Mouse (Mus musculus): ENCODE results near the gene Tmbim7. TPM values are rescaled to one million over a fixed set of nuclear protein-coding genes. Genes with fewer than 3 reads are reported as not detected.

Gene Tmbim7
- polyA plus RNA-seq, 1 experiment from 2014 or later: not detected

DNA sequence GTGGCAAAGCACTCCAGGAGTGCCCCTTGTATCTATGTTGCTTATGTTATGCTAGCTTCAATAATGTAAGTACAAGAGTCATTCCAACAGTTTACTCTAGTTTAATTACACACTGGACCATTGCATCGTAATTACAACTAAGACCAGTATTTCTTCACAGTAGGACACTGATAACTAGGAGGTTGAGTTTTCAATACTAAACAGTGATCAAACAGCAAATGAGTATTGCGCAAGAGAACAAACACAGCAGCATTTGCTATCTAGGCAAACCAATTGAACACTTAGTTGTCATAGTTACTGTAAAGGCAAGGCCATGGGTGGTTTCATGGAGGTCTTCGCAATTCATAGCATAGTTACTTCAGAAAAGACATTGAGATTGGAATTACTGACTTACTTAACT is 40.3 kb downstream of the Tmbim7 start:
- no peaks in the 10 kb centered on the region for H3K27me3 ChIP-seq (ENCODE audit: low read depth, poor library complexity, severe bottlenecking)
- H3K27ac ChIP-seq (replicated peaks): no peak overlapping the region
- H3K36me3 ChIP-seq: peaks cover 73% of the 10 kb centered on the region
- no peaks in the 10 kb centered on the region for H3K4me1 ChIP-seq
- WGBS: 95% methylated on average over 3 of the region's 3 CpGs
- no peaks in the 10 kb centered on the region for H3K9me3 ChIP-seq (replicated peaks)
- no peak for DNase-seq (ENCODE audit: low spot score)
- H3K4me3 ChIP-seq: no peak overlapping the region

DNA sequence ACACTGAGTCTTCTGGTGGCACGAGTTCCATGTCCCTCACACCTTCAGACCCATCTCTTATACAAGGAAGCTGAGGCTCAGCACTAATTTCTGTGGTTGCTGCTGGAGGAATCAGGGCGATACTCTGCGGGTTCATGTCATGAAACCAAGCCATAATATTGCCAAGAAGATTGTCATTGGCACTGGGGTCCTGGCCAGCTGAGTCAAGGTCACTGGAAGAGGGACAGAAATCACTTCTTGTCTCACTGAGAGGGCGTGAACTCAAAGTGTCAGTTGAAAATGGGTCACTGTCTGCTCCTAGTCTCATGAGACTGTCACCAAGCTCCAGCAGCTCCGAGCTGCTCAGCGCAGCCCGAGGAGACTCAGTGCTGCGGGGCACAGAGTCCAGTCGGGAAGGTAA is 42.0 kb downstream of the Tmbim7 start:
- 94% methylated on average over 9 of the region's 9 CpGs for WGBS
- no peak for DNase-seq (ENCODE audit: low spot score)
- Histone ChIP-seq H3K4me1 (no peaks in the 10 kb centered on the region), H3K36me3 (peaks cover 85% of the 10 kb centered on the region), H3K4me3 (no peak overlapping the region), H3K27me3 (ENCODE audit: low read depth, poor library complexity, severe bottlenecking) (no peaks in the 10 kb centered on the region), H3K27ac (replicated peaks) (no peak overlapping the region), H3K9me3 (replicated peaks) (peaks cover 5% of the 10 kb centered on the region; the same call in 1 of the 2 replicates)

GRCm38 (mm10) chr5:3695191-3695590 is 44.2 kb downstream of the Tmbim7 start:
- H3K4me1 ChIP-seq: no peaks in the 10 kb centered on the region
- WGBS: 94% methylated on average over 4 of the region's 4 CpGs
- no peak overlapping the region for H3K4me3 ChIP-seq
- H3K27ac ChIP-seq (replicated peaks): no peak overlapping the region
- H3K9me3 ChIP-seq (replicated peaks): peaks cover 5% of the 10 kb centered on the region; the same call in 1 of the 2 replicates
- no peaks in the 10 kb centered on the region for H3K27me3 ChIP-seq (ENCODE audit: low read depth, poor library complexity, severe bottlenecking)
- H3K36me3 ChIP-seq: peaks cover 82% of the 10 kb centered on the region
- DNase-seq (ENCODE audit: low spot score): no peak

- H3K4me3 ChIP-seq: no peak overlapping the region
- H3K4me1 ChIP-seq: no peaks in the 10 kb centered on the region
- H3K36me3 ChIP-seq: peaks cover 87% of the 10 kb centered on the region
- peaks cover 5% of the 10 kb centered on the region; the same call in 1 of the 2 replicates for H3K9me3 ChIP-seq (replicated peaks)
- no peak overlapping the region for H3K27ac ChIP-seq (replicated peaks)
- no peak for DNase-seq (ENCODE audit: low spot score)
- H3K27me3 ChIP-seq (ENCODE audit: low read depth, poor library complexity, severe bottlenecking): no peaks in the 10 kb centered on the region
- WGBS: 67% methylated on average over 3 of the region's 3 CpGs
These were observed 45.0 kb downstream of the Tmbim7 start for GRCm38 (mm10) chr5:3696031-3696430.

DNA sequence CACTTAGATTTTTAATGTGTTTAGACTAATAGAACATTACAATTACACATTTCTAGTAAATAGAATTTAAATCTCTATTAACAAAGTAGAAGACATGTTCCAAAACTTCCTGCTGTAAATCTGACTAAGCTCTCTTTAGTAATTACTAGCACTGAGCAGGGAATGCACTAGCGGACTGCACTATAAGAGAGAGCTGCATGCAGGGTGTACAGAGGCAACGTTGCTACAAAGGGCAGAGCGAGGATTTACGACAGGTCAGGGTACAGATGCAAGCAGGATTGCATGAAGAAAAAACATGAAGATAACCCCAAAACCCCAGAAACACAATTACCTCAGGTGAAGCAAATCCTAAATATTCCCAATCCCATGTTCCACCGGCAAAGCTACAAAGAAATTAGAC is 49.0 kb downstream of the Tmbim7 start:
- Histone ChIP-seq H3K27ac (replicated peaks) (no peak overlapping the region), H3K36me3 (peaks cover 73% of the 10 kb centered on the region)

DNA sequence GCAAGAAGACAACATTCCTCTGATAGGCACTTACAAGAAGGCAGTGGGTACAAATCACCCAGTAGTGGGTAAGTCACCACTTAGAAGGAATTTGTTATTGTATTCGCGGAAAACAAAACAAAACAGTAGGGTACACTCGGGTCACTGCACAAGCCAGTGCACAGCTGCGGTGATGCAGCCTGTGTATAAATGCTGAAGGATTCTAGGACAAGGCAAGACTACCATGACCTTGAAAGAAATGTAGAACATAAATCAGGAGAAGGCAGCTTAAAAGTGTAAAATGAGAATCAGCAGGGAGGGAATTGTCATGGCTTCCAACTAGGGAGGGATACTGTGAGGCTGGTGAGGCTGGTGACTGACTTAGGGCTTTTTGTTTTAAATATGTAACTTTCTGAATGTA is 51.2 kb downstream of the Tmbim7 start:
- Histone ChIP-seq H3K36me3 (peaks cover 63% of the 10 kb centered on the region), H3K27ac (replicated peaks) (no peak overlapping the region), H3K27me3 (ENCODE audit: low read depth, poor library complexity, severe bottlenecking) (no peaks in the 10 kb centered on the region), H3K4me1 (no peaks in the 10 kb centered on the region), H3K4me3 (no peak overlapping the region), H3K9me3 (replicated peaks) (peaks cover 5% of the 10 kb centered on the region; the same call in 1 of the 2 replicates)
- WGBS: 88% methylated on average over 4 of the region's 4 CpGs
- DNase-seq (ENCODE audit: low spot score): no peak

More for the DNA sequence above, 49.0 kb downstream of the Tmbim7 start:
- Histone ChIP-seq H3K4me3 (no peak overlapping the region), H3K9me3 (replicated peaks) (peaks cover 5% of the 10 kb centered on the region; the same call in 1 of the 2 replicates), H3K27me3 (ENCODE audit: low read depth, poor library complexity, severe bottlenecking) (no peaks in the 10 kb centered on the region), H3K4me1 (no peaks in the 10 kb centered on the region)
- DNase-seq (ENCODE audit: low spot score): no peak
- WGBS: 96% methylated on average over 5 of the region's 5 CpGs

DNA sequence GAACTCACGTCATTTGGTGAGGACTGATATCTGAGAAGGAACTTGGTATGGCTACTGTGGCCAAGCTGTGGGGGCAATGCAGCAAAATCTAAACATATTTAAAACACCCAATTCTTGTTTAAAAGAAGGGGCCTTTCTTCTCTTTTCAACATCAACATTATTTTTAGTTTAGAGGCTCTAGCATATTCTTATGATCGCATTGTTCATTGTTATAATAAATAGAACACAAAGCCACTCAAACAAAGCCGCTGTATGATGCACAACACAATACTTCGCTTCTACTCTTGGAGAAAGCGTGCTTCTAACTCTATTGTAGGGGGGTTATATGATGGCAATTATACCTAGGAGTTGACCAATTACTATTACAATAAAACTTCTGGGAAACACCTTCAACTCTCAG is 64.8 kb downstream of the Tmbim7 start:
- DNase-seq (ENCODE audit: low spot score): no peak
- Histone ChIP-seq H3K36me3 (peaks cover 44% of the 10 kb centered on the region), H3K4me1 (no peaks in the 10 kb centered on the region), H3K4me3 (no peak overlapping the region), H3K9me3 (replicated peaks) (no peaks in the 10 kb centered on the region), H3K27ac (replicated peaks) (no peak overlapping the region), H3K27me3 (ENCODE audit: low read depth, poor library complexity, severe bottlenecking) (no peaks in the 10 kb centered on the region)
- WGBS: 95% methylated on average over 5 of the region's 5 CpGs

DNA sequence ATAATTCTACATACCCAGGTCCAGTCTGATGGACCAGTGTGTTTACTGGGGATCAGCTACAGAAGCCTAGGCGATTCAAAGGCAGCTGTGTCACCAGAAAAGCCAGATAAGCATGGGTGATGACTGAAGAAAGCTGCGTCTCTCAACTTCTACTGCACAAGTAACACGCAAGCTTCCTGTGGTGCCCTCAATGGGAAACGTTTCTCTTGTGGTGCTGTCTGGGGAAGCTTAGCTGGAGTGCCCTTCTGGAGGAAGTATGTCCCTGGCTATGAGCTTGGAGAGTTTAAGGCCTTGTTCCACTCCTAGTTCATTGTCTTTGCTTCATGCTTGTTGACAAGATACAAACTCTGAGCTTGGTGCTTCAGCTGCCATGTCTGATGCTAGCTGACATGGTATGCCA is 68.4 kb downstream of the Tmbim7 start:
- no peak overlapping the region for H3K27ac ChIP-seq (replicated peaks)
- H3K27me3 ChIP-seq (ENCODE audit: low read depth, poor library complexity, severe bottlenecking): no peaks in the 10 kb centered on the region
- no peaks in the 10 kb centered on the region for H3K9me3 ChIP-seq (replicated peaks)
- H3K36me3 ChIP-seq: peaks cover 52% of the 10 kb centered on the region
- no peaks in the 10 kb centered on the region for H3K4me1 ChIP-seq
- no peak overlapping the region for H3K4me3 ChIP-seq
- 89% methylated on average over 4 of the region's 4 CpGs for WGBS
- DNase-seq (ENCODE audit: low spot score): no peak

DNA sequence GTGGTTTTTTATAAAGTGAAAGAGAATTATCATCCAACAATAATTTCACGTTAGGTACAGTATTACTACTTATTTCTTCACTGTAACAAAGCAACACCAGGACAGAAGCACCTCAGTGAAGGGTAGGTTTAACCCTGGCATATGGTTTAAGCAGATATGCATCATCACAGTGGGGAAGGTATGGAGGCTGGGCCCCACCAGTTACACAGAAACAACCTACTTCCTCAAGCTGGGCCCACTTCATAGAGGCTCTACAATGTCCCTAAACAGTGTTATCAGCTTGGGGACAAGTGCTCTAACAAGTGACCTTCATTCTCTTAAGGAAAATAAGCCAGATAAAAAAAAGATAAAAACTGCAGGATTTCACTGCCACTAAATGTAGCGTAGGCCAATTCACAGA is 71.9 kb downstream of the Tmbim7 start:
- 93% methylated on average over 2 of the region's 2 CpGs for WGBS

DNA sequence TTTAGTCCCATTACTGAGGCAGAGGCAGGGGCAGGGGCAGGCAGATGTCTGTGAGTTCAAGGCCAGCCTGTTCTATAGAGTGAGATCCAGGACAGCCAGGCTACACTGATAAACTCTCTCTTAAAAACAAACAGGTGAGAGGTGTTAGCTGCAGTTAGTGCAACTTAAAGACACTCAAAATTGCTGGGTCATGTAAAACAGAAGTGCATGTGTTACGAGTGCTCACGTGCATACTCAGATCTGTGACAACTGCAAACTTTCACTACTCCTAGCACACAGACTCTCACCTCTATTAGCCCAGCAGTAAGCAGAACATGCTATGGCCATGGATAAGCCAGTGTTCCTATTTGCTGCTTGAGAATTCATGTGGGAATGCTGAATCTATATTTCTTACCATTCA is 72.4 kb downstream of the Tmbim7 start:
- H3K36me3 ChIP-seq: peaks cover 73% of the 10 kb centered on the region
- WGBS: 99% methylated on average over 2 of the region's 2 CpGs
- no peak overlapping the region for H3K4me3 ChIP-seq
- H3K9me3 ChIP-seq (replicated peaks): no peaks in the 10 kb centered on the region
- H3K27ac ChIP-seq (replicated peaks): no peak overlapping the region
- H3K4me1 ChIP-seq: no peaks in the 10 kb centered on the region
- H3K27me3 ChIP-seq (ENCODE audit: low read depth, poor library complexity, severe bottlenecking): no peaks in the 10 kb centered on the region
- no peak for DNase-seq (ENCODE audit: low spot score)

More for the DNA sequence above, 71.9 kb downstream of the Tmbim7 start:
- Histone ChIP-seq H3K27me3 (ENCODE audit: low read depth, poor library complexity, severe bottlenecking) (no peaks in the 10 kb centered on the region), H3K4me3 (no peak overlapping the region), H3K9me3 (replicated peaks) (no peaks in the 10 kb centered on the region), H3K4me1 (no peaks in the 10 kb centered on the region), H3K27ac (replicated peaks) (no peak overlapping the region), H3K36me3 (peaks cover 67% of the 10 kb centered on the region)
- DNase-seq (ENCODE audit: low spot score): no peak

- Histone ChIP-seq H3K9me3 (replicated peaks) (no peaks in the 10 kb centered on the region), H3K4me1 (no peaks in the 10 kb centered on the region), H3K36me3 (peaks cover 58% of the 10 kb centered on the region), H3K27me3 (ENCODE audit: low read depth, poor library complexity, severe bottlenecking) (no peaks in the 10 kb centered on the region), H3K27ac (replicated peaks) (no peak overlapping the region), H3K4me3 (no peak overlapping the region)
- no peak for DNase-seq (ENCODE audit: low spot score)
- 90% methylated on average over 1 of the region's 1 CpGs for WGBS
These were observed 74.5 kb downstream of the Tmbim7 start for GRCm38 (mm10) chr5:3725491-3725890.

DNA sequence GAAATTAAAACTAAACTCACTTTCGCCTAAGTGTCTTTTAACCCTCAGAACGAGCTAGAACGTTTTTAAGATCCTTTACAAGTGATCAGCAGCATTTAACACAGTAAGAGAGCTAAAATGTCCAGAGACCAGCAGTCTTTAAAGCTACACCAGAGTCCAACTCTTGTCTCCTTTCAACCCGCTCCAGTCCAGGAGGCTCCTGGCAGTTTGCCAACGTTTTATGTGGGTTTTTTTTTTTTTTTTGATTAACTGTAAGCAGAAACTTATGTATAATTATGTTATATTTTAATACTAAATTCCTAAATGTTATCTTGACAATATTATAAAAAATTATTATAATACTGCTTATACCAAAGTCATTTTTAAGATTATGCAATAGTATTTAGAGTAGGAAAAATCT is 77.8 kb downstream of the Tmbim7 start:
- WGBS: 88% methylated on average over 5 of the region's 5 CpGs
- no peaks in the 10 kb centered on the region for H3K27me3 ChIP-seq (ENCODE audit: low read depth, poor library complexity, severe bottlenecking)
- DNase-seq (ENCODE audit: low spot score): no peak
- H3K4me3 ChIP-seq: no peak overlapping the region
- H3K9me3 ChIP-seq (replicated peaks): no peaks in the 10 kb centered on the region
- no peaks in the 10 kb centered on the region for H3K4me1 ChIP-seq
- no peak overlapping the region for H3K27ac ChIP-seq (replicated peaks)
- H3K36me3 ChIP-seq: peaks cover 41% of the 10 kb centered on the region

All from midbrain, embryonic 10.5 days (tissue).